Mouse (Mus musculus) liver, embryonic 14.5 days (tissue): ENCODE measurements at regions not wholly inside any gene's neighbourhood (a gene's known extent, or its start where the extent isn't known, plus 50 kb on each side); places are given as distances from the start of the nearest gene placed in this dataset.
A peak's percentile ranks its signal among the peaks of the same experiment; 100 is the strongest.

Source experiments
- ATAC-seq: fragments of 200-750 bp; cut with Nextera tagmentation; 2 replicates; pipeline ENCODE4 v1.8.0; 2017; ENCODE audit warnings: moderate number of reproducible peaks, mild to moderate bottlenecking, moderate library complexity; ENCODE audit not compliant: insufficient read depth
- DNase-seq, 3 experiments: peaks; one replicate each; pipeline ENCODE4 v3.0.0-alpha.2; 2012 to 2013; ENCODE audit warnings: low read depth in 3 of 3, low spot score in 3 of 3
- H3K27ac ChIP-seq: fragments of 300-500 bp; sonication (generic); 2 replicates; pipeline ENCODE4 v1.5.1; 2014; ENCODE audit warnings: moderate library complexity, mild to moderate bottlenecking, control low read depth, inconsistent platforms
- H3K27me3 ChIP-seq: fragments of 300-500 bp; sonication (generic); 2 replicates; pipeline ENCODE4 v1.6.1; 2014; ENCODE audit warnings: mild to moderate bottlenecking, low read length, moderate library complexity; ENCODE audit not compliant: control insufficient read depth, insufficient read depth
- H3K36me3 ChIP-seq: fragments of 300-500 bp; sonication (generic); replicated peaks from 2 replicates; pipeline ENCODE4 v1.6.1; 2014; ENCODE audit warnings: low read depth; ENCODE audit not compliant: control insufficient read depth, insufficient read depth
- H3K4me1 ChIP-seq, 2 experiments: fragments of 200-500 bp in 1 of 2; fragments of 300-500 bp in 1 of 2; sonication (generic) in 1 of 2; replicated peaks; 2 replicates each; pipeline ENCODE4 v1.6.1; 2012 to 2014; ENCODE audit warnings: antibody characterized with exemption in 1 of 2, inconsistent platforms in 1 of 2, low read length in 1 of 2; ENCODE audit not compliant: control insufficient read depth in 2 of 2, insufficient read depth in 2 of 2
- H3K4me2 ChIP-seq: fragments of 300-500 bp; sonication (generic); 2 replicates; pipeline ENCODE4 v1.6.1; 2014; ENCODE audit warnings: low read depth, mild to moderate bottlenecking, control low read depth, moderate library complexity
- H3K4me3 ChIP-seq, 2 experiments: fragments of 200-500 bp in 1 of 2; fragments of 300-500 bp in 1 of 2; sonication (generic) in 1 of 2; 2 replicates each; pipeline ENCODE4 v1.5.1; 2012 to 2014; ENCODE audit warnings: low read depth in 2 of 2, low read length in 2 of 2, mild to moderate bottlenecking in 2 of 2, control low read depth in 1 of 2, inconsistent platforms in 1 of 2, moderate library complexity in 1 of 2; ENCODE audit not compliant: insufficient read depth in 1 of 2
- H3K9ac ChIP-seq: fragments of 300-500 bp; sonication (generic); replicated peaks from 2 replicates; pipeline ENCODE4 v1.6.1; 2014; ENCODE audit warnings: mild to moderate bottlenecking, control low read depth, moderate library complexity
- H3K9me3 ChIP-seq: fragments of 300-500 bp; sonication (generic); 2 replicates; pipeline ENCODE4 v1.6.1; 2016; ENCODE audit warnings: low read length, mixed read lengths; ENCODE audit not compliant: control insufficient read depth
- CTCF ChIP-seq: IDR thresholded peaks from 2 replicates; pipeline ENCODE4 v1.5.1; 2016; ENCODE audit warnings: antibody characterized with exemption, low read depth, control low read depth
- EP300 ChIP-seq: IDR thresholded peaks from 2 replicates; pipeline ENCODE4 v1.6.1; 2016; ENCODE audit warnings: antibody characterized with exemption, low read depth
- WGBS: fragments of 180-500 bp; shearing (Covaris S2); extraction: QIAGEN DNeasy Blood & Tissue Kit; methylation state at CpG from one replicate; pipeline ENCODE4 v1.1.7; 2014; ENCODE audit not compliant: insufficient replicate concordance; 5-methylcytosine and 5-hydroxymethylcytosine counted together

DNA sequence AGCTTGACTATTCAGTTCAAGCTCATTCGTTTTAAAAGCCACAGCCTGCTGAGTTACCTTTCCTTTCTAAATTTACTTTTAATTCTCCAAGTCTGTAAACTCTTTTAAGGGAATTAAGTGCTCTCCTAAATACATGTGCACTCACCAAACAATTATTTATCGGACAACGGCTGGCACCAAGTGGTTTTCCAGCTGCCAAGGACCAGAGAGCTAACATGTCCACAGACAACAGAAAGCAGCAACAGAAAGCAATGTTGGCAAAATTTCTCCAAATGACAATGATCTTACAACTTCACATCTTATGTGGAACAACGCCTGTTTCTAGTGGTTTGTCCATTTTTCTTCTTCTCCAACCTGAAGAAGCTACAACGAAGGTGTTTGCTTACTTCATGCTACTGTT, 275.3 kb downstream of the Qk start:
- Histone ChIP-seq H3K36me3 (no peaks in the 10 kb centered on the region), H3K27me3 (no peaks in the 10 kb centered on the region), H3K4me3 (no peak overlapping the region), H3K4me1 (peaks cover 0 to 27% of the 10 kb centered on the region in 2 experiments; a peak in 3 of 4 replicates), H3K9me3 (no peaks in the 10 kb centered on the region), H3K4me2 (no peak overlapping the region), H3K27ac (no peak overlapping the region), H3K9ac (no peak overlapping the region)
- 62% methylated on average over 5 of the region's 5 CpGs for WGBS
- ATAC-seq (no peak), DNase-seq (no peak)
- TF ChIP-seq EP300 (no peak), CTCF (no peak)

DNA sequence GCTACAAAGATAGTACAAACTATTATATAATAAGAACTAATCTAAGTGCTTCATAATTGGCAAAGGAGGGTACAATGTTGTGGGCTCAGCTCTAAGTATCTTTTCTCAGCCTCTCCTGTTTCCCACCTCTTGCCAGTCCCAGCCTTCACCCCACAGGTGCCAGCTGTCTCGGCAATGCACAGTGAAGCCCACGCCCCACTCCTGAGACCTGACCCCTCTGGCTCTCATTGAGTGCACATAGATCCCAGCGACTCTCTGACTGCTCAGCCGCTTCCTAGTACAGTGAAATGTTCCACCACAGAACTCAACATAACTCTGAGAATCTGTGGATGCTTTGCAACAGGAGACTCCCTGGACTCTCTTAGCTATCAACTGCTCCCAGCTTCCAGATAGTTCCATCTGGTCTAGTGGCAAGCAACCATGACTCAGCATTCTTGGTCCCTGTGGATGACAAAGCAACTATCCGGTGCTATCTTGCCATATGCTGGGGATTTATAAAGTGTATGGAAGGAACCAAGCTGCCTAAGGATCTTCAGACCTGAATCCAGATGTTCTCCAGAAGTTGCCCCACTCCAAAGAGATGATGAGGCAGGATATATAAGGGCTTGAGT, 277.5 kb downstream of the Qk start:
- Histone ChIP-seq H3K9me3 (no peaks in the 10 kb centered on the region), H3K4me3 (no peak overlapping the region), H3K27ac (peak overlapping the region; percentile 19; the same call in 1 of the 2 replicates), H3K4me1 (peaks cover 0 to 29% of the 10 kb centered on the region in 2 experiments; a peak in 3 of 4 replicates), H3K27me3 (no peaks in the 10 kb centered on the region), H3K9ac (no peak overlapping the region), H3K4me2 (no peak overlapping the region), H3K36me3 (no peaks in the 10 kb centered on the region)
- TF ChIP-seq CTCF (no peak), EP300 (peak; percentile 71)
- ATAC-seq (peak; percentile 93), DNase-seq (peak; percentile 42 to 66 (median 52))
- WGBS = 62% methylated on average over 5 of the region's 5 CpGs

DNA sequence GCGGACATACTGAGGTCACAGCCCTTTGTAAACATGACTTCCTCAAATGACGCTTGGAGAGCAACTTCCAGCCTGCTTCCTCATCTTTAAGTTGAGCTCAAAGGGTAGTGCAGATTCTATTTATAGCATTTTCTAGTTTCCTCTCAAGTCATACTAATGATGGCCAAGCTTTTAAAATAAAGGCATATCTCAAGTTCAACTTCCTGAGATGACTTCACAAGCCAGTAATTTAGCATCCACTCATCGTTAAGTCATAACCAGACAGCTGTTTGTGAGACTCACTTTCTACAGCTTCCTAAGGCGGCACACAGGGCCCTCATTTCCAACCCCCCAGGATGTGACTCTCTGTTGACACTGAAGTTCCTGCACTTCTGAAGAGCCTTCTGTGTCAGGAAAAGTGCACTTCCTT, 278.7 kb downstream of the Qk start:
- DNase-seq = peak in 1 of 3 experiments; percentile 10
- Histone ChIP-seq H3K4me2 (no peak overlapping the region), H3K4me1 (peaks cover 0 to 29% of the 10 kb centered on the region in 2 experiments; a peak in 3 of 4 replicates), H3K9ac (no peak overlapping the region), H3K9me3 (no peaks in the 10 kb centered on the region), H3K27ac (no peak overlapping the region), H3K27me3 (no peaks in the 10 kb centered on the region), H3K4me3 (no peak overlapping the region), H3K36me3 (no peaks in the 10 kb centered on the region)
- WGBS = 16% methylated on average over 4 of the region's 4 CpGs
- ATAC-seq = peak; percentile 12; the same call in 1 of the 2 replicates
- TF ChIP-seq CTCF (no peak), EP300 (no peak)

DNA sequence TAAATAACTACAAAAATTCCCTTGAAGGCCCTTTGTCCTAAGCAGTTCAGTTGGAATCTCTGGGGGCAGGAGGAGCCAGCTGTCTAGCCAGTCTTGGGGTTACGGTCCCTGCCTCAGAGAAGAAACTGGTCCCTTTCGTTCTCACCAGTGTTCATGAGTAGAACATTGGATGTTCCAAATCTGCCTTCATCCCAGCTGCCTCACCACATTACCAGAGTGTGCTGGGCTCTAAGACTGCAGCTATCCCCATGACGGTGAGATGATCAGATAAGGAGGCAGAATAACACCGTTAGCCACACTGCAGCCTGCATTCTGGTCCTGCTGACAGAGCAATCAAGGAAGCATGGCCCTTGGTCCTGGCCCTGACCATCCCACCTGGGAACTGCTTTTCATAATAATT, 279.3 kb downstream of the Qk start:
- WGBS = 40% methylated on average over 4 of the region's 4 CpGs
- H3K4me1 ChIP-seq = peaks cover 0 to 29% of the 10 kb centered on the region in 2 experiments; a peak in 3 of 4 replicates
- TF ChIP-seq CTCF (no peak), EP300 (no peak)
- H3K9ac ChIP-seq = no peak overlapping the region
- H3K4me3 ChIP-seq = no peak overlapping the region
- H3K4me2 ChIP-seq = no peak overlapping the region
- no peaks in the 10 kb centered on the region for H3K27me3 ChIP-seq
- no peak overlapping the region for H3K27ac ChIP-seq
- ATAC-seq (no peak), DNase-seq (no peak)
- H3K36me3 ChIP-seq = no peaks in the 10 kb centered on the region
- no peaks in the 10 kb centered on the region for H3K9me3 ChIP-seq

DNA sequence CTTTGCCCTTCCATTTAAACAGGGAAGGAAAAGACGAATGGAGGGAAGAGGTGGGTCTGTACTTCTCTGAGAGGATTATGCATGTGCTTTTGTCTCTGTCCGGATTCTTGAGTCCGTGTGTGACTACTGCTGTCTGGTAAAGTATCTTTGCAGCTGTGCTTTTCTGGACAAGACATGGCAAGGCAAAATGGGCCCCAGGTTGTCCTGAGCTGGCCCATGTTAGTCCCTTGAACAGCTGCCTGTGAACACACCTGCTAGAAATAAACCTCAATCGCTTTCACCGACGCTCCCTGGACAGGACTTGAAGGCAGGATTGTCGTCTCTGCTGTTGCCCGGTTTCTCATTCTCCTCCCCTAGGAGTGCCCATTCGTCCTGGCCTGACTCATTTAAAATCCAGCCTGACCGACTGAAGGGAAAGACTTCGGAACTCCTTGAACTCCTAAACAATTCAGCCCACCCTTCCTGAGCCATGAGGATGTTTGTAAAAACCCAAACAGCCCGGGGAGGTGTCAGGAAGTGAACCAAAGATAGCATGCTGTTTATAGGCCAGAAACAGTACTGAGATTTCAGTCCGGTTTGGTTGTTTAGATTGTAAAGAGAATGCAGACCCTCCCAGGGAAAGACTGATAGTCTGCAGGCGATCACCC, 281.7 kb downstream of the Qk start:
- H3K27me3 ChIP-seq = no peaks in the 10 kb centered on the region
- no peak for DNase-seq
- no peak for TF ChIP-seq EP300
- no peak for TF ChIP-seq CTCF

More for the DNA sequence above, 281.7 kb downstream of the Qk start:
- WGBS = 42% methylated on average over 14 of the region's 14 CpGs
- Histone ChIP-seq H3K4me2 (no peak overlapping the region), H3K36me3 (no peaks in the 10 kb centered on the region), H3K27ac (no peak overlapping the region), H3K9me3 (no peaks in the 10 kb centered on the region), H3K4me1 (peaks cover 0 to 25% of the 10 kb centered on the region in 2 experiments; a peak in 3 of 4 replicates), H3K4me3 (no peak overlapping the region), H3K9ac (no peak overlapping the region)
- no peak for ATAC-seq
